Mouse (Mus musculus) cerebral cortex, adult 2 months (tissue): ENCODE measurements around the gene Olfr1355.

Source experiments
- WGBS: fragments of 180-500 bp; shearing (Covaris S2); methylation state at CpG from one replicate; pipeline ENCODE4 v1.1.7; 2018; 5-methylcytosine and 5-hydroxymethylcytosine counted together

The Olfr1355 gene

DNA sequence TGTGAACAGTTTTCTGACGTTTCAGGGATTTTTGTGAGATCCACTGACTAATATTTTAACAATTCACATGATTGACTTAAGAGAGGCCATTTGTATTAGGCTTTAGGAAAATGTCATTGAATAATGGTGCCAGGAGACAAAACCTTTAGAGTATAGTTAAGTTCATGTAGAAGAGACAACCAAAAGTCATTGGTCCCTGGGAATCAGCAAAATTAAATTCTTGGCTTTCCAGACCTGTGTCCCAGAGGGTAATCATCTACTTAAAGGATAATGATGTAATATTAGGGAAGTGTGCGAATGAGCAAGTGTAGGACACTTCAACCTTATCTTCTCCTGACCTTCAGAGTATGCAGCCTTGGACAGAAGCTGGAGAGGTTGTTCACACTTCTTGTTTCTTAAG lies at the start of gene Olfr1355:
Gene Olfr1355 (plus strand): TSS at position 301 of the 400 bp plus-strand sequence.
- WGBS: 74% methylated on average over 2 of the region's 2 CpGs

DNA sequence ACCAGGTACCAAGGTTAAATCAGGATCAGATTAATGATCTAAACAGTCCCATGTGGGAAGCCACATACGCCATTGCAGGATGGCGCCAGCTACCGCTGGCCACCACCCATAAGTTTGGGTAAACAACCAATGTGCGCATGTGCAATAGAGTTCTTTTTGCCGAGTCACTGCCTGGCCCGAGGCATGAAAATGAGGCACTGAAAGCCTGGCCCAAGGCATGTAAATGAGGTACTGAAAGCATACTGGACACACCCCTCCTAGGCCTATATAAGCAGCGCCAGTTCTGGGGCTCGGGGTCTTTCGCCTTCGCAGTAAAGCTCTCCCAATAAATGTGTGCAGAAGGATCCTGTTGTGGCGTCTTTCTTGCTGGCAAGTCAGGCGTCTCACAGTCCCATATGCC lies 34.9 kb upstream of the Olfr1355 start:
- 90% methylated on average over 12 of the region's 12 CpGs for WGBS

DNA sequence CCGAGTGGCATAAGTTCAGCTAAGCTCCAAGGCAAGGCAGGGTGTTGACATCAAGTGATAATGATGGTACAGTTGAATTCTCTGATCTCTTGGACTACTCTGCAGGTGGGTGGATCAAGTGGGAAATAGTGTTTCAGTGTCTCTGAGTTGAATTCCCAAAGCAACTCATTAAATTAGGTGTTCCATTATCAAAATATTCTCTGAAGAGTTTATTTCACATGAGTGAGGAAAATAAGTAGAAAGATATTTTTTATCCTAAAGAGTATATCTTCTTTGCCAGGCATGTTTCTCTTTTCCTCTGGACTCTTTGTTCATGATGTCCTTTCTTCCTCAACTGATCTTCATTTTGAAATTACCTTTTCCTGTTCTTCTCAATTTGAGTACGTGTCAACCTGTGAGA lies 23.3 kb upstream of the Olfr1355 start, which contains the start of gene Olfr1356:
Gene Olfr1356 (minus strand): TSS at position 101 of the 400 bp plus-strand sequence.
- 83% methylated on average over 2 of the region's 2 CpGs for WGBS

DNA sequence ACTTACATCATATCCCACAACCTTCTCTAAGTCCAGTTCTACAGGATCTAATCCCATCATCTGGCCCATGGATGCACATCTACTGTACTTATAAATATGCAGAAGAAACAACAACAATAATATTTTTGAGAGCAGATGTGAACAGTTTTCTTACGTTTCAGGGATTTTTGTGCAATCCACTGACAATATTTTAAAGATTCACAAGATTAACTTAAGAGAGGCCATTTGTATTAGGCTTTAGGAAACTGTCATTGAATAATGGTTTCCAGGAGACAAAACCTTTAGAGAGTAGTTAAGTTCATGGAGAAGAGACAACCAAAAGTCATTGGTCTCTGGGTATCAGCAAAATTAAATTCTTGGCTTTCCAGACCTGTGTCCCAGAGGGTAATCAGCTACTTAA lies 37.5 kb downstream of the Olfr1355 start, which contains the start of gene Olfr1354:
Gene Olfr1354 (plus strand): TSS at position 301 of the 400 bp plus-strand sequence.
- 77% methylated on average over 1 of the region's 1 CpGs for WGBS
